Mouse (Mus musculus): ENCODE measurements at regions not wholly inside any gene's neighbourhood (a gene's known extent, or its start where the extent isn't known, plus 50 kb on each side); places are given as distances from the start of the nearest gene placed in this dataset.

DNA sequence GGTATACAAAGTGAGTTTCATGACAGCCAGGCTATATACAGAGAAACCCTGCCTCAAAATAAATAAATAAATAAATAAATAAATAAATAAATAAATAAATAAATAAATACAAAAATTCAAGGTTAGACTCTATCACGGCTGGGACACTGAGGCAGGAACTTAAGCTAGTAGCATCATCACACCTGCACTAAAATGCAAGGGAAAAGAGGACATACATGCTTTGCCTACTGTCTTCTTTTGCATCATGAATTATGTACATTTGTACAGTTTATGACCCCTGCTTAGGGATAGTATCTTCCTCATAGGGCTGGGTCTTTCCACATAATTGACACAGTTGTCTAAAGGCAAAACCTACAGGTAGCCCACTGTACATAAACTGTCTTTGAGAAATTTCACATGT lies 252.5 kb downstream of the Tpm3-rs7 start:
- 97% methylated on average over 1 of the region's 1 CpGs for WGBS
- no peak for ATAC-seq (replicated peaks; ENCODE audit: low FRiP score)
- Histone ChIP-seq H3K9ac (ENCODE audit: low read depth, low read length) (no peak overlapping the region), H3K4me3 (ENCODE audit: low read depth, low read length) (no peak overlapping the region), H3K27ac (ENCODE audit: low read depth, low read length) (no peak overlapping the region), H3K36me3 (ENCODE audit: control insufficient read depth, insufficient read depth, low read length) (no peaks in the 10 kb centered on the region), H3K4me2 (no peak overlapping the region), H3K9me3 (ENCODE audit: control insufficient read depth, low read length) (no peaks in the 10 kb centered on the region), H3K4me1 (replicated peaks; ENCODE audit: control insufficient read depth, insufficient read depth, low read length) (no peaks in the 10 kb centered on the region), H3K27me3 (replicated peaks; ENCODE audit: control insufficient read depth, insufficient read depth, low read length) (no peaks in the 10 kb centered on the region)
- DNase-seq (ENCODE audit: low spot score) = no peak

DNA sequence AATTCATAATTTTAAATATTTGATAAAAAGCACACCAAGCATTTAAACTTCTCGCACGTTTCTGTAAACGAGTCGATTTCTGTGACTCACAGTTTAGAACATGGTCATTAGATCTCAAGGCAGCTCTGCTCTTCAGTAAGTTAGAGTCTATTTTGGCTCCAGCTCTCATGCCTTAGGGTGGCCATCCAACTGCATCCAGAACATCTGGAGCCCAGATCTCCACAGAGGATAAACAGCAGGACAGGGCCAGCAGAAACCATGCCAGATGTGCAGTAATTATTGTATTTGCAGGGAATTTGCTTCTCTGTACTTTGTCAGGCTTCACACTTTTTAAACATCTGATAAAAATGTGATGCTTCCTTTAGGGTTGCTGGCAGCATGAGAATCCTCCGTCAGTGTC lies 276.4 kb downstream of the Tpm3-rs7 start:
- Histone ChIP-seq H3K36me3 (ENCODE audit: control insufficient read depth, insufficient read depth, low read length) (no peaks in the 10 kb centered on the region), H3K27ac (ENCODE audit: low read depth, low read length) (no peak overlapping the region), H3K27me3 (replicated peaks; ENCODE audit: control insufficient read depth, insufficient read depth, low read length) (no peaks in the 10 kb centered on the region), H3K4me3 (ENCODE audit: low read depth, low read length) (no peak overlapping the region), H3K9ac (ENCODE audit: low read depth, low read length) (no peak overlapping the region), H3K4me2 (no peak overlapping the region), H3K9me3 (ENCODE audit: control insufficient read depth, low read length) (no peaks in the 10 kb centered on the region), H3K4me1 (replicated peaks; ENCODE audit: control insufficient read depth, insufficient read depth, low read length) (no peaks in the 10 kb centered on the region)
- DNase-seq (ENCODE audit: low spot score) = no peak
- WGBS = 78% methylated on average over 5 of the region's 5 CpGs
- ATAC-seq (replicated peaks; ENCODE audit: low FRiP score) = no peak

DNA sequence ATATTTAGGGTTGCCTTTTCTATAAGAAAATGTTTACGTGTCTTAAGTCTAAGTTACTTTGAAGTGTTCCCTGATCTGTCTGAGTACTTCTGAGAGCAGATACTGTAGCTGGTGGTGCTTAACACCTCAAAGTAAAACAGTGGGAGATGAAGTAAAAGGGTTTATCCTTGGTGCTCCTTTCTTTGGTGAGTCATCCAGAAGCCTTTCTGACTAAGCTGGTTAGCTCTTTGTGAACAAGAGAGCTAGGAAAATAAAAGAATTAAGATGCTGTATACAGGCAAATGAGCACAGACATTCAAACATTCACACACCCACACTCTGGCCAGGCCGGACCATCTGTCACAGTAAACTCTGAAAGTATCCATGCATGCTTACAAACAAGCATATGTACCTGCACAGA lies 312.7 kb downstream of the Tpm3-rs7 start:
- Histone ChIP-seq H3K36me3 (ENCODE audit: control insufficient read depth, insufficient read depth, low read length) (no peaks in the 10 kb centered on the region), H3K4me2 (no peak overlapping the region)
- WGBS = 84% methylated on average over 2 of the region's 2 CpGs

DNA sequence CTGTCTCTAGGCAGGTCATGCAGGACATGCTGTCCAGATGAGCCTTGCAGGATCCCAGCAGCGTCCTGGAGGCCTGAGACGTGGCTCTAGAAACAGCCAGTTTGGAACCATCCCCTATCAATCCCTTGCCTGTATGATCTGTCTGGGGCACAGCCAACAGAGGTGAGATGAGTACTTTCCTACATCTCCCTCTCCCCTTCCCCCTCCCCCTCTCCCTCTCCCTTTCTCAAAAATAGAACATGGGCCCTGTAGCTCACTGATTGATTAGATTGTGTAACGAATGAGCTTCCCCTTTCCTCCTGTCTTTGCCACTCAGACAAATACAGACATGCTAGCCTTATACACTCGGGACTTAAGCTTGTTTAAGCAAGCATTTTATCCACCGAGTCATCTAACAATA lies 336.9 kb downstream of the Tpm3-rs7 start:
- Histone ChIP-seq H3K4me2 (no peak overlapping the region), H3K9me3 (ENCODE audit: control insufficient read depth, low read length) (no peaks in the 10 kb centered on the region), H3K27ac (ENCODE audit: low read depth, low read length) (no peak overlapping the region), H3K4me3 (ENCODE audit: low read depth, low read length) (no peak overlapping the region), H3K4me1 (replicated peaks; ENCODE audit: control insufficient read depth, insufficient read depth, low read length) (no peaks in the 10 kb centered on the region), H3K9ac (ENCODE audit: low read depth, low read length) (no peak overlapping the region), H3K27me3 (replicated peaks; ENCODE audit: control insufficient read depth, insufficient read depth, low read length) (no peaks in the 10 kb centered on the region), H3K36me3 (ENCODE audit: control insufficient read depth, insufficient read depth, low read length) (no peaks in the 10 kb centered on the region)
- DNase-seq (ENCODE audit: low spot score) (no peak), ATAC-seq (replicated peaks; ENCODE audit: low FRiP score) (0 out of 2 replicates have a peak, but pooled peaks have one; percentile 20)
- 60% methylated on average over 5 of the region's 5 CpGs for WGBS

More for the DNA sequence above, 312.7 kb downstream of the Tpm3-rs7 start:
- H3K9me3 ChIP-seq (ENCODE audit: control insufficient read depth, low read length) = no peaks in the 10 kb centered on the region
- H3K27me3 ChIP-seq (replicated peaks; ENCODE audit: control insufficient read depth, insufficient read depth, low read length) = no peaks in the 10 kb centered on the region
- no peak overlapping the region for H3K9ac ChIP-seq (ENCODE audit: low read depth, low read length)
- H3K4me1 ChIP-seq (replicated peaks; ENCODE audit: control insufficient read depth, insufficient read depth, low read length) = no peaks in the 10 kb centered on the region
- DNase-seq (ENCODE audit: low spot score) (no peak), ATAC-seq (replicated peaks; ENCODE audit: low FRiP score) (no peak)
- no peak overlapping the region for H3K4me3 ChIP-seq (ENCODE audit: low read depth, low read length)
- H3K27ac ChIP-seq (ENCODE audit: low read depth, low read length) = no peak overlapping the region

DNA sequence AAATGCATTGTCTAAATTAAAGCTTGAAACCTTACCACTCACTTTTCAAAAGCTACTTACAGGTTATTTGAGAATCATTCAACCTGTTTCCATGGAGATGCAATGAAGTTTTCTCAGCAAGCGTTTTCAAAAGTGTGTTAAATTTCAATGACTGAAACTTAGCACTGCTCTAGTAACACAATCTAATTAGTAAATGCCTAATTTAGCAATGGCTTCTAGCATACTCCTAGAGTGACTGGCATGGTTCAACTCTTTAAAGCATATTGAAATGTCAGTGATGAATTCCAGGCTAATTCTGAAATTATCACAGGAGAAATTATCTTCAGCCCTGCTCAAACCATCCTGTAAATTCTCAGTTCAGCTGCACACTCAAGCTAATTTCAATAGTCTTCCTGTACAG lies 342.5 kb downstream of the Tpm3-rs7 start:
- Histone ChIP-seq H3K27me3 (replicated peaks; ENCODE audit: control insufficient read depth, insufficient read depth, low read length) (no peaks in the 10 kb centered on the region), H3K27ac (ENCODE audit: low read depth, low read length) (no peak overlapping the region), H3K4me3 (ENCODE audit: low read depth, low read length) (no peak overlapping the region), H3K36me3 (ENCODE audit: control insufficient read depth, insufficient read depth, low read length) (no peaks in the 10 kb centered on the region), H3K4me1 (replicated peaks; ENCODE audit: control insufficient read depth, insufficient read depth, low read length) (no peaks in the 10 kb centered on the region), H3K9ac (ENCODE audit: low read depth, low read length) (no peak overlapping the region), H3K4me2 (no peak overlapping the region), H3K9me3 (ENCODE audit: control insufficient read depth, low read length) (no peaks in the 10 kb centered on the region)
- 63% methylated on average over 1 of the region's 1 CpGs for WGBS
- ATAC-seq (replicated peaks; ENCODE audit: low FRiP score) (no peak), DNase-seq (ENCODE audit: low spot score) (no peak)

DNA sequence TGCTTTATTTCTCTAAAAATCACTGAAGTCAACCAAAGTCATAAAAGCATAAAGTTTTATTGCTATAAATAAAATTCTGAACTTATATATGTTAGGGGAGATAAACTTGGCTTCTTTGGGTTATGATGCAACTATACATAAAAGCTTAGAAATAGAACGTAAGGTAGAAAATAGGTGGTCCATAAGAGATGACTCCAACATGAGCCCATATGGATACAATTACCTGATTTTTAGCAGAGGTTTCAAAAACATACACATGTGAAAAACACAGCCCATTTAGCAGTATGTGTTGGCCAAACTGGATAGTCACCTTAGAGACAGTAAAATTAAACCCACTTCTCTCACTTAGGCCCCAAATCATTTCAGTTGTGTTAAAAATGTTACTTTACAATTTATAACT lies 354.3 kb downstream of the Tpm3-rs7 start:
- no peak overlapping the region for H3K4me2 ChIP-seq
- no peaks in the 10 kb centered on the region for H3K4me1 ChIP-seq (replicated peaks; ENCODE audit: control insufficient read depth, insufficient read depth, low read length)
- H3K9me3 ChIP-seq (ENCODE audit: control insufficient read depth, low read length) = no peaks in the 10 kb centered on the region
- no peaks in the 10 kb centered on the region for H3K36me3 ChIP-seq (ENCODE audit: control insufficient read depth, insufficient read depth, low read length)
- no peak for ATAC-seq (replicated peaks; ENCODE audit: low FRiP score)
- no peak overlapping the region for H3K9ac ChIP-seq (ENCODE audit: low read depth, low read length)
- no peak overlapping the region for H3K27ac ChIP-seq (ENCODE audit: low read depth, low read length)
- H3K27me3 ChIP-seq (replicated peaks; ENCODE audit: control insufficient read depth, insufficient read depth, low read length) = no peaks in the 10 kb centered on the region
- H3K4me3 ChIP-seq (ENCODE audit: low read depth, low read length) = no peak overlapping the region
- 100% methylated on average over 1 of the region's 1 CpGs for WGBS
- no peak for DNase-seq (ENCODE audit: low spot score)

DNA sequence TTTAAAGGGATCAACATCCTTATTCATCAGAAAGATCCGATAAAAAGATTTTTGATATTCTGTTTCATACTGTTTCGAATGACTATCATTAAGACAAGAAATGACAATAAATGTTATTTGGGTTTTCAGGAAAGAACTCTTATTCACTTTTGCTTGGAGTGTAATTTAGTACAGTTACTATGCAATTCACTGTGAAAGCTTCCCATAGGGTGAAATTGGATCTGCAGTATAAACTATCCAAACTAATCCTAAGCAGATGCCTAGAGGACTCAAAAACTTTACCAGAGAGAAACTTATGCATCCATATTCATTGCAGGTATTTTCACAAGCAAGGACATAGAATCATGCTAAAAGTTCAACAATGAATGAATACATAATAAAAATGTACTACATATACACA lies 355.0 kb downstream of the Tpm3-rs7 start:
- Histone ChIP-seq H3K4me2 (no peak overlapping the region), H3K9me3 (ENCODE audit: control insufficient read depth, low read length) (no peaks in the 10 kb centered on the region), H3K4me3 (ENCODE audit: low read depth, low read length) (no peak overlapping the region), H3K4me1 (replicated peaks; ENCODE audit: control insufficient read depth, insufficient read depth, low read length) (no peaks in the 10 kb centered on the region), H3K27ac (ENCODE audit: low read depth, low read length) (no peak overlapping the region), H3K36me3 (ENCODE audit: control insufficient read depth, insufficient read depth, low read length) (no peaks in the 10 kb centered on the region), H3K27me3 (replicated peaks; ENCODE audit: control insufficient read depth, insufficient read depth, low read length) (no peaks in the 10 kb centered on the region), H3K9ac (ENCODE audit: low read depth, low read length) (no peak overlapping the region)
- ATAC-seq (replicated peaks; ENCODE audit: low FRiP score) (no peak), DNase-seq (ENCODE audit: low spot score) (no peak)
- 80% methylated on average over 2 of the region's 2 CpGs for WGBS

DNA sequence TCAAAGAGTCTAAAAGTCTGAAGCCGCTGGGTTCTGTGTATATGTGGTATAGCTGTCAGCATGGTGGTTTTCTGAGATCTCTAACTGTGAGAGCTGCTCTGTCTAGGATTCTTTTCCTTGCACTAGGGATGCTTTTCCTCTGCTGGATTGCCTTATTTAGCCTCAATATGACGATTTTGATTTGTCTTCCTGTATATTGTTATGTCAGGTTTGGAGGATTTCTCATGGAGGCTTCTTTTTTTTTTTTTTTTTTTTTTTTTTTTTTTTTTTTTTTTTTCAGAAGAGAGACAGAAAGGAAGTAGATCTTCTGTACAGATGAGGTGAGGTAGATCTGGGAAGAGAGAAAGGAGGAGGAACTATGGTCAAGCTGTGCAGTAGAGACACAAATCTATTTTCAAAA lies 396.5 kb downstream of the Tpm3-rs7 start:
- 58% methylated on average over 2 of the region's 2 CpGs for WGBS
- H3K27me3 ChIP-seq (replicated peaks; ENCODE audit: control insufficient read depth, insufficient read depth, low read length) = no peaks in the 10 kb centered on the region
- no peak for ATAC-seq (replicated peaks; ENCODE audit: low FRiP score)
- H3K4me3 ChIP-seq (ENCODE audit: low read depth, low read length) = no peak overlapping the region
- H3K9ac ChIP-seq (ENCODE audit: low read depth, low read length) = no peak overlapping the region
- no peak overlapping the region for H3K27ac ChIP-seq (ENCODE audit: low read depth, low read length)
- no peak overlapping the region for H3K4me2 ChIP-seq
- DNase-seq (ENCODE audit: low spot score) = no peak
- H3K4me1 ChIP-seq (replicated peaks; ENCODE audit: control insufficient read depth, insufficient read depth, low read length) = no peaks in the 10 kb centered on the region
- H3K9me3 ChIP-seq (ENCODE audit: control insufficient read depth, low read length) = no peaks in the 10 kb centered on the region
- no peaks in the 10 kb centered on the region for H3K36me3 ChIP-seq (ENCODE audit: control insufficient read depth, insufficient read depth, low read length)
